Mouse (Mus musculus) Muller cell, postnatal 12 days (primary cell): ENCODE data around the gene Adgre4.

Source experiments
- DNase-seq: peaks from one replicate; pipeline ENCODE4 v3.0.0-alpha.2; 2015; ENCODE audit errors: inconsistent ontology term

Gene Adgre4

GRCm38 (mm10) chr17:55749786-55750185 lies at the start of gene Adgre4:
Gene Adgre4, plus strand, starts transcription at chr17:55749984.
- DNase-seq, result no peak

GRCm38 (mm10) chr17:55702161-55702820 lies 47.5 kb upstream of the Adgre4 start:
- peak; percentile 56 for DNase-seq

GRCm38 (mm10) chr17:55702865-55703264 lies 46.9 kb upstream of the Adgre4 start:
- no peak for DNase-seq

- DNase-seq, result peak; percentile 98
Observed at GRCm38 (mm10) chr17:55711984-55712811, 37.6 kb upstream of the Adgre4 start, which contains the start of gene Pot1b. Gene Pot1b, minus strand, starts transcription at chr17:55712628.

- no peak for DNase-seq
Observed at GRCm38 (mm10) chr17:55721270-55721669, 28.5 kb upstream of the Adgre4 start.

- DNase-seq, result no peak
Observed at GRCm38 (mm10) chr17:55722250-55722649, 27.5 kb upstream of the Adgre4 start.

GRCm38 (mm10) chr17:55726193-55726592 lies 23.6 kb upstream of the Adgre4 start:
- DNase-seq, result no peak

- DNase-seq, result no peak
Observed at GRCm38 (mm10) chr17:55736675-55737074, 13.1 kb upstream of the Adgre4 start.

- no peak for DNase-seq
Observed at GRCm38 (mm10) chr17:55751170-55751569, 1.4 kb downstream of the Adgre4 start.

GRCm38 (mm10) chr17:55813642-55814041 lies 63.9 kb downstream of the Adgre4 start:
- peak; percentile 4 for DNase-seq

GRCm38 (mm10) chr17:55816853-55817252 lies 67.1 kb downstream of the Adgre4 start:
- no peak for DNase-seq

- DNase-seq, result no peak
Observed at GRCm38 (mm10) chr17:55821566-55821965, 71.8 kb downstream of the Adgre4 start.

GRCm38 (mm10) chr17:55843067-55843466 lies 93.3 kb downstream of the Adgre4 start:
- DNase-seq, result no peak

- no peak for DNase-seq
Observed at GRCm38 (mm10) chr17:55877184-55877583, 127.4 kb downstream of the Adgre4 start.

- peak; percentile 40 for DNase-seq
Observed at GRCm38 (mm10) chr17:55878282-55878635, 128.5 kb downstream of the Adgre4 start.

GRCm38 (mm10) chr17:55878636-55879369 lies 129.0 kb downstream of the Adgre4 start, which contains the start of gene Zfp119a:
Gene Zfp119a, minus strand, starts transcription at chr17:55878930.
- peak; percentile 85 for DNase-seq

GRCm38 (mm10) chr17:55883631-55884030 lies 133.8 kb downstream of the Adgre4 start:
- peak; percentile 17 for DNase-seq

- DNase-seq, result no peak
Observed at GRCm38 (mm10) chr17:55884912-55885311, 135.1 kb downstream of the Adgre4 start.

GRCm38 (mm10) chr17:55892406-55892955 lies 142.7 kb downstream of the Adgre4 start:
- DNase-seq, result peak; percentile 11

- no peak for DNase-seq
Observed at GRCm38 (mm10) chr17:55903087-55903486, 153.3 kb downstream of the Adgre4 start.
